Mouse (Mus musculus): ENCODE measurements at regions not wholly inside any gene's neighbourhood (a gene's known extent, or its start where the extent isn't known, plus 50 kb on each side); places are given as distances from the start of the nearest gene placed in this dataset.
"Not testable (repeated sequence)": the region's sequence is repeated elsewhere in the genome, so short reads cannot be mapped to it uniquely, and the experiment has no call there.

GRCm38 (mm10) chr8:89498088-89498695 lies 454.2 kb upstream of the Sall1 start:
- Histone ChIP-seq H3K4me2 (ENCODE audit: low read length) (no peak overlapping the region), H3K4me3 (replicated peaks; ENCODE audit: low read depth, low read length) (no peak overlapping the region), H3K9ac (ENCODE audit: low read depth, low read length) (no peak overlapping the region), H3K9me3 (replicated peaks; ENCODE audit: low read length) (no peaks in the 10 kb centered on the region), H3K27me3 (ENCODE audit: insufficient read depth, low read length) (no peaks in the 10 kb centered on the region), H3K27ac (no peak overlapping the region), H3K4me1 (replicated peaks; ENCODE audit: insufficient read depth, low read length) (no peaks in the 10 kb centered on the region), H3K36me3 (ENCODE audit: insufficient read depth, low read length) (no peaks in the 10 kb centered on the region)
- no peak for DNase-seq (ENCODE audit: low spot score)
- TF ChIP-seq CTCF (IDR thresholded peaks at IDR 0.05; ENCODE audit: low read depth): no peak
- no peak for ATAC-seq (replicated peaks; ENCODE audit: low FRiP score, low read depth)
- 47% methylated on average over 6 of the region's 6 CpGs for WGBS

- Histone ChIP-seq H3K4me3 (replicated peaks; ENCODE audit: low read depth, low read length) (no peak overlapping the region), H3K4me2 (ENCODE audit: low read length) (no peak overlapping the region), H3K36me3 (ENCODE audit: insufficient read depth, low read length) (no peaks in the 10 kb centered on the region), H3K9ac (ENCODE audit: low read depth, low read length) (no peak overlapping the region), H3K27ac (no peak overlapping the region), H3K27me3 (ENCODE audit: insufficient read depth, low read length) (no peaks in the 10 kb centered on the region), H3K4me1 (replicated peaks; ENCODE audit: insufficient read depth, low read length) (no peaks in the 10 kb centered on the region), H3K9me3 (replicated peaks; ENCODE audit: low read length) (no peaks in the 10 kb centered on the region)
- no peak for DNase-seq (ENCODE audit: low spot score)
- ATAC-seq (replicated peaks; ENCODE audit: low FRiP score, low read depth): no peak
- TF ChIP-seq CTCF (IDR thresholded peaks at IDR 0.05; ENCODE audit: low read depth): no peak
Measured at GRCm38 (mm10) chr8:89492336-89492735, 448.4 kb upstream of the Sall1 start.

GRCm38 (mm10) chr8:89482481-89482880 lies 438.5 kb upstream of the Sall1 start:
- not testable (repeated sequence) for H3K9me3 ChIP-seq (replicated peaks; ENCODE audit: low read length); H3K4me1 ChIP-seq (replicated peaks; ENCODE audit: insufficient read depth, low read length); H3K27me3 ChIP-seq (ENCODE audit: insufficient read depth, low read length); H3K27ac ChIP-seq; H3K9ac ChIP-seq (ENCODE audit: low read depth, low read length); ATAC-seq (replicated peaks; ENCODE audit: low FRiP score, low read depth); H3K4me3 ChIP-seq (replicated peaks; ENCODE audit: low read depth, low read length); H3K4me2 ChIP-seq (ENCODE audit: low read length); H3K36me3 ChIP-seq (ENCODE audit: insufficient read depth, low read length)
- DNase-seq (ENCODE audit: low spot score): peak; percentile 44
- 81% methylated on average over 1 of the region's 1 CpGs for WGBS
- peak; percentile 64 for TF ChIP-seq CTCF (IDR thresholded peaks at IDR 0.05; ENCODE audit: low read depth)

- H3K27ac ChIP-seq: no peak overlapping the region
- no peak for TF ChIP-seq CTCF (IDR thresholded peaks at IDR 0.05; ENCODE audit: low read depth)
- no peak overlapping the region for H3K4me3 ChIP-seq (replicated peaks; ENCODE audit: low read depth, low read length)
- no peaks in the 10 kb centered on the region for H3K27me3 ChIP-seq (ENCODE audit: insufficient read depth, low read length)
- H3K9ac ChIP-seq (ENCODE audit: low read depth, low read length): no peak overlapping the region
- WGBS: 40% methylated on average over 4 of the region's 4 CpGs
- no peak overlapping the region for H3K4me2 ChIP-seq (ENCODE audit: low read length)
- DNase-seq (ENCODE audit: low spot score) (no peak), ATAC-seq (replicated peaks; ENCODE audit: low FRiP score, low read depth) (no peak)
- H3K36me3 ChIP-seq (ENCODE audit: insufficient read depth, low read length): no peaks in the 10 kb centered on the region
- no peaks in the 10 kb centered on the region for H3K4me1 ChIP-seq (replicated peaks; ENCODE audit: insufficient read depth, low read length)
- H3K9me3 ChIP-seq (replicated peaks; ENCODE audit: low read length): no peaks in the 10 kb centered on the region
Measured at GRCm38 (mm10) chr8:89476930-89477329, 433.0 kb upstream of the Sall1 start.

- DNase-seq (ENCODE audit: low spot score) (no peak), ATAC-seq (replicated peaks; ENCODE audit: low FRiP score, low read depth) (no peak)
- H3K4me1 ChIP-seq (replicated peaks; ENCODE audit: insufficient read depth, low read length): no peaks in the 10 kb centered on the region
- TF ChIP-seq CTCF (IDR thresholded peaks at IDR 0.05; ENCODE audit: low read depth): no peak
- WGBS: 83% methylated on average over 5 of the region's 5 CpGs
- no peak overlapping the region for H3K27ac ChIP-seq
- H3K9ac ChIP-seq (ENCODE audit: low read depth, low read length): no peak overlapping the region
- H3K4me3 ChIP-seq (replicated peaks; ENCODE audit: low read depth, low read length): no peak overlapping the region
- H3K4me2 ChIP-seq (ENCODE audit: low read length): no peak overlapping the region
- H3K9me3 ChIP-seq (replicated peaks; ENCODE audit: low read length): no peaks in the 10 kb centered on the region
- no peaks in the 10 kb centered on the region for H3K27me3 ChIP-seq (ENCODE audit: insufficient read depth, low read length)
- no peaks in the 10 kb centered on the region for H3K36me3 ChIP-seq (ENCODE audit: insufficient read depth, low read length)
Measured at GRCm38 (mm10) chr8:89471116-89471515, 427.2 kb upstream of the Sall1 start.

GRCm38 (mm10) chr8:89468782-89469220 lies 424.8 kb upstream of the Sall1 start:
- WGBS: 83% methylated on average over 5 of the region's 5 CpGs
- H3K27ac ChIP-seq: no peak overlapping the region
- no peaks in the 10 kb centered on the region for H3K9me3 ChIP-seq (replicated peaks; ENCODE audit: low read length)
- no peaks in the 10 kb centered on the region for H3K4me1 ChIP-seq (replicated peaks; ENCODE audit: insufficient read depth, low read length)
- H3K4me3 ChIP-seq (replicated peaks; ENCODE audit: low read depth, low read length): no peak overlapping the region
- no peak for ATAC-seq (replicated peaks; ENCODE audit: low FRiP score, low read depth)
- no peaks in the 10 kb centered on the region for H3K27me3 ChIP-seq (ENCODE audit: insufficient read depth, low read length)
- no peak for DNase-seq (ENCODE audit: low spot score)
- H3K36me3 ChIP-seq (ENCODE audit: insufficient read depth, low read length): no peaks in the 10 kb centered on the region
- no peak for TF ChIP-seq CTCF (IDR thresholded peaks at IDR 0.05; ENCODE audit: low read depth)
- no peak overlapping the region for H3K4me2 ChIP-seq (ENCODE audit: low read length)
- no peak overlapping the region for H3K9ac ChIP-seq (ENCODE audit: low read depth, low read length)

- no peak overlapping the region for H3K4me3 ChIP-seq (replicated peaks; ENCODE audit: low read depth, low read length)
- no peak for DNase-seq (ENCODE audit: low spot score)
- H3K9ac ChIP-seq (ENCODE audit: low read depth, low read length): no peak overlapping the region
- H3K27me3 ChIP-seq (ENCODE audit: insufficient read depth, low read length): no peaks in the 10 kb centered on the region
- TF ChIP-seq CTCF (IDR thresholded peaks at IDR 0.05; ENCODE audit: low read depth): no peak
- no peaks in the 10 kb centered on the region for H3K36me3 ChIP-seq (ENCODE audit: insufficient read depth, low read length)
- H3K9me3 ChIP-seq (replicated peaks; ENCODE audit: low read length): no peaks in the 10 kb centered on the region
- no peaks in the 10 kb centered on the region for H3K4me1 ChIP-seq (replicated peaks; ENCODE audit: insufficient read depth, low read length)
- WGBS: 87% methylated on average over 13 of the region's 13 CpGs
- ATAC-seq (replicated peaks; ENCODE audit: low FRiP score, low read depth): no peak
- H3K4me2 ChIP-seq (ENCODE audit: low read length): no peak overlapping the region
- H3K27ac ChIP-seq: no peak overlapping the region
Measured at GRCm38 (mm10) chr8:89465211-89465753, 421.3 kb upstream of the Sall1 start.

Measured in kidney, postnatal 0 days (tissue).